Mouse (Mus musculus) ES-E14 (cell line): Measurements from ENCODE around the gene Acta2. TPM values are rescaled to one million over a fixed set of nuclear protein-coding genes. Genes with fewer than 3 reads are reported as not detected.
A peak's percentile ranks its signal among the peaks of the same experiment; 100 is the strongest.

Source experiments
- DNase-seq: peaks from one replicate; pipeline ENCODE4 v3.0.0-alpha.2; 2013; ENCODE audit warnings: low read depth, low spot score
- H3K27ac ChIP-seq: 2 replicates; pipeline ENCODE4 v1.5.1; 2012; ENCODE audit warnings: low read depth, mild to moderate bottlenecking, low read length, moderate library complexity, mixed read lengths; ENCODE audit not compliant: poor library complexity, insufficient read depth, severe bottlenecking
- H3K36me3 ChIP-seq: 2 replicates; pipeline ENCODE4 v1.6.1; 2012; ENCODE audit warnings: mild to moderate bottlenecking, low read length, moderate library complexity, mixed read lengths; ENCODE audit not compliant: control insufficient read depth, poor library complexity, insufficient read depth, severe bottlenecking
- H3K4me1 ChIP-seq, 2 experiments: fragments of 150-350 bp in 1 of 2; sonication (generic) in 1 of 2; 2 replicates each; pipeline ENCODE4 v1.6.1; 2012; ENCODE audit warnings: low read length in 2 of 2, mild to moderate bottlenecking in 1 of 2, mixed read lengths in 1 of 2; ENCODE audit not compliant: control insufficient read depth in 2 of 2, insufficient read depth in 2 of 2, poor library complexity in 1 of 2
- H3K4me3 ChIP-seq, 2 experiments: fragments of 150-350 bp in 1 of 2; sonication (generic) in 1 of 2; 2 replicates each; pipeline ENCODE4 v1.5.1; 2012; ENCODE audit warnings: low read length in 2 of 2, low read depth in 1 of 2, mild to moderate bottlenecking in 1 of 2, mixed read lengths in 1 of 2; ENCODE audit not compliant: insufficient read depth in 1 of 2, poor library complexity in 1 of 2, severe bottlenecking in 1 of 2
- H3K9ac ChIP-seq: 2 replicates; pipeline ENCODE4 v1.6.1; 2012; ENCODE audit warnings: low read depth, mild to moderate bottlenecking, low read length, mixed read lengths; ENCODE audit not compliant: poor library complexity, insufficient read depth, severe bottlenecking
- H3K9me3 ChIP-seq: fragments of 150-350 bp; sonication (generic); 2 replicates; pipeline ENCODE4 v1.6.1; 2012; ENCODE audit warnings: low read depth, mild to moderate bottlenecking, low read length; ENCODE audit not compliant: control insufficient read depth, insufficient read depth
- CHD2 ChIP-seq: IDR thresholded peaks from 2 replicates; pipeline ENCODE4 v1.6.1; 2014; ENCODE audit warnings: mild to moderate bottlenecking, low read depth, low read length, inconsistent platforms
- HCFC1 ChIP-seq: IDR thresholded peaks from 2 replicates; pipeline ENCODE4 v1.6.1; 2012; ENCODE audit warnings: low read length, inconsistent platforms, borderline replicate concordance; ENCODE audit not compliant: insufficient read depth
- MAFK ChIP-seq: IDR thresholded peaks from 2 replicates; pipeline ENCODE4 v1.6.1; 2014; ENCODE audit warnings: mild to moderate bottlenecking, low read depth, low read length, inconsistent platforms; ENCODE audit not compliant: insufficient read depth
- ZC3H11A ChIP-seq: IDR thresholded peaks from 2 replicates; pipeline ENCODE4 v1.6.1; 2012; ENCODE audit warnings: low read depth, mild to moderate bottlenecking, inconsistent platforms, low read length, borderline replicate concordance
- ZNF384 ChIP-seq: IDR thresholded peaks from 2 replicates; pipeline ENCODE4 v1.6.1; 2012; ENCODE audit warnings: low read depth, low read length, inconsistent platforms
- in situ Hi-C, 2 experiments: fragments of 600-800 bp; cut with MboI; formaldehyde crosslinking; loops; one replicate each; pipeline ENCODE4 v1.15.1; 2025; ENCODE audit warnings: low sequenced_read_pairs in 2 of 2, inconsistent platforms in 1 of 2; ENCODE audit not compliant: unreplicated experiment in 2 of 2
- total RNA-seq: library from RNA; depleted of rRNA; stranded (reverse); fragments of 300-350 nt; gene quantifications from 2 replicates; pipeline ENCODE4 v1.2.3, GENCODE M21; 2012

The Acta2 gene
- total RNA-seq, 1 experiment, result 421 TPM

DNA sequence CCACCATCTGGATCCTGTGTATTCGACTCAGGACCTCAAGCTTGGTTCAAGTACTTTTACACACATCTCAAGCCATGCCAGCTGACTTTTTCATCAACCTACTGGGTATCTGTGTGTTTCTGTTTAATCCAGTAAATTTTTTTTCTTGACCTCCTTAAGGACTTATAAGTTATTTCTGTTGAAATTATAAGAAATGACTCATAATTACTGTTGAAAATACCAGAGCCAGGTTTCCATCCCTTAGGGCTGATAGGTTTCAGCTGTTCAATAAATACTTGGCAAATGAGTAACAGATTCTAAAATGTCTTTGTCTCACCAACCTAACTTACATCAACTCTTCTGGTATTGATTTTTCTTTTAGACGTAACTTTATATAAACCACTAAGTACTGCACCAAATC lies 60.4 kb downstream of the Acta2 start:
- no peak overlapping the region for H3K27ac ChIP-seq
- TF ChIP-seq HCFC1, result no peak
- no peak for TF ChIP-seq CHD2
- no peak for TF ChIP-seq ZC3H11A
- TF ChIP-seq MAFK, result no peak
- TF ChIP-seq ZNF384, result no peak
- H3K9ac ChIP-seq, result no peak overlapping the region
- H3K9me3 ChIP-seq, result no peaks in the 10 kb centered on the region
- in situ Hi-C loops, result no loop called here
- peaks cover 6 to 8% of the 10 kb centered on the region in 2 experiments for H3K4me1 ChIP-seq
- no peak for DNase-seq
- H3K4me3 ChIP-seq, result no peak overlapping the region
- no peaks in the 10 kb centered on the region for H3K36me3 ChIP-seq

DNA sequence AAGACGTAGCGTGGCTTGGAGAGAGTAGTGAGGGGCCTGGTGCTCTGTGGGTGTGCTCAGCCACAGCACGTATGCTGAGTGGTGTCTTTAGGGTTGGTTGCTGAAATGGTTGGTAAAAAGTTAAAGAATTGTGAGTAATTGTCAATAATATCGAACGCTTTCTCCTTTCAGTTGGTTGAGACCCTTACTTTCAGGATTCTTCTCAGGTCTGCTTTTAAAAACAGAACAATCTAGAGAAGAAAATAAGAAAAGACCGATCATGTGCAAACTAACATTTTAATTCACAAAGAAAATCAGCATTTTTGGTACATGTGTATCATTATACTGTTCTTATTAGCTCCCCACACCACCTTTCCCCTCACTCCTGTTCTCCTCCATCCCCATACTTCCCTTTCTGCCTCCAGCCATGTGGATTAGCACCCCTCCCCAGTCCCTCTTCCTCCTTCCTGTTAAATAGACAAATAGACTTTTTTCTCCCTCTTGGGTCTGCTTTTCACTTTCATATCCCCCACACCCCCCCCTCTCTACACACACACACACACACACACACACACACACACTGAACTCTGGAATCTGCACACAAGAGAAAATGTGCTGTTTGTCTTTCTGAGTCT lies 61.2 kb downstream of the Acta2 start:
- Histone ChIP-seq H3K36me3 (no peaks in the 10 kb centered on the region), H3K9ac (no peak overlapping the region), H3K9me3 (no peaks in the 10 kb centered on the region), H3K4me3 (no peak overlapping the region), H3K27ac (no peak overlapping the region), H3K4me1 (peaks cover 6 to 8% of the 10 kb centered on the region in 2 experiments)
- TF ChIP-seq ZC3H11A (no peak), MAFK (no peak), CHD2 (no peak), ZNF384 (no peak), HCFC1 (no peak)
- in situ Hi-C loops, result no loop called here
- no peak for DNase-seq

DNA sequence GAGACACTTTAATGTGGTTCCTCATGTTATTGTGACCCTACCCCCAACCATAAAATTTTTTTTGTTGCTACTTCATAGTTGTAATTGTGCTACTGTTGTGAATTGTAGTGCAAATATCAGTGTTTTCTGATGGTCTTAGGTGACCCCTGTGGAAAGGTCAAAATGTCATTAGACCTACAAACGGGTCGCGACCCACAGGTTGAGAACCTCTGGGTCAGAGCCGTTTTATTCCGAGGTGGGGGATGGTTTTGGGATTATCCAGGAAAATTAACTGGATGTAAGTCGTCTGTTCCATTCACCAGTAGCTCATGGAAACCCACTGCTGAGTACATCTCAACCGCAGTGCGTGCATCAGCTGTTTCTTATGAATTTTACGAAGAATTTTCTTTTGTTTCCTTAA lies 61.7 kb downstream of the Acta2 start:
- in situ Hi-C loops, result no loop called here
- DNase-seq, result no peak
- H3K9me3 ChIP-seq, result no peaks in the 10 kb centered on the region
- H3K27ac ChIP-seq, result no peak overlapping the region
- H3K4me1 ChIP-seq, result peaks cover 6 to 8% of the 10 kb centered on the region in 2 experiments
- no peak overlapping the region for H3K4me3 ChIP-seq
- H3K36me3 ChIP-seq, result no peaks in the 10 kb centered on the region
- no peak overlapping the region for H3K9ac ChIP-seq
- TF ChIP-seq CHD2, result peak; percentile 96
- TF ChIP-seq MAFK, result no peak

DNA sequence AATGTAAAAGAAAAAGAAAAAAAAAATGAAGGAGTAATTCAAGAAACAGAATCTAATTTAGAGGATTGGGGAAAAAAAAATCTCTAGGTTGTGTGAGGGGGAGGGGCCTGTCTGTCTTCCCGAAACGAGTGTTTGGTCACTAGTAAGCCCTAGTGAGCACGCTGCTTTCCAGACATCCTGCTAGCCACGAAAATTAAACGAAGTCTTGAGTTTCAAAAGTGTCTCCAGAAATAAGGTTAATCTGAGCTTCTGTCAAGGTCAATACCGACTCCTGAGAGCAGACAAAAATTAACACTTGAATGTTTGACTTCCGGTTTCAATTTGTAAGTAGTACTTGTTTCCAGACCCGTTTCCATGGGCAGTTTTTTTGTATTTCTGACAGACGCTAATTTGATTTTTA lies 62.2 kb downstream of the Acta2 start:
- in situ Hi-C loops, result no loop called here
- no peak overlapping the region for H3K27ac ChIP-seq
- H3K4me3 ChIP-seq, result peak overlapping the region in 1 of 2 experiments; percentile 68; a peak in 2 of 4 replicates
- H3K9ac ChIP-seq, result no peak overlapping the region
- no peaks in the 10 kb centered on the region for H3K9me3 ChIP-seq
- no peaks in the 10 kb centered on the region for H3K36me3 ChIP-seq
- peaks cover 6 to 8% of the 10 kb centered on the region in 2 experiments for H3K4me1 ChIP-seq
- no peak for TF ChIP-seq MAFK
- TF ChIP-seq CHD2, result no peak
- no peak for TF ChIP-seq ZC3H11A
- TF ChIP-seq HCFC1, result no peak
- TF ChIP-seq ZNF384, result no peak
- DNase-seq, result no peak
